Mouse (Mus musculus) hindbrain, embryonic 14.5 days (tissue): ENCODE data around the gene Serpinf2. TPM values are rescaled to one million over a fixed set of nuclear protein-coding genes. Genes with fewer than 3 reads are reported as not detected.
A peak's percentile ranks its signal among the peaks of the same experiment; 100 is the strongest.

Experiments
- ATAC-seq: fragments of 200-750 bp; cut with Nextera tagmentation; 2 replicates; pipeline ENCODE4 v1.8.0; 2017; ENCODE audit warnings: moderate number of reproducible peaks, mild to moderate bottlenecking, moderate TSS enrichment, moderate library complexity; ENCODE audit not compliant: low FRiP score
- DNase-seq: peaks from one replicate; pipeline ENCODE4 v3.0.0-alpha.2; 2015; ENCODE audit warnings: low spot score
- H3K27ac ChIP-seq: fragments of 300-500 bp; sonication (generic); 2 replicates; pipeline ENCODE4 v1.5.1; 2014; ENCODE audit warnings: mild to moderate bottlenecking, moderate library complexity
- H3K27me3 ChIP-seq: fragments of 300-500 bp; sonication (generic); 2 replicates; pipeline ENCODE4 v1.6.1; 2014; ENCODE audit warnings: mild to moderate bottlenecking, low read length, mixed read lengths; ENCODE audit not compliant: control insufficient read depth, insufficient read depth
- H3K36me3 ChIP-seq: fragments of 300-500 bp; sonication (generic); replicated peaks from 2 replicates; pipeline ENCODE4 v1.6.1; 2014; ENCODE audit not compliant: control insufficient read depth, insufficient read depth
- H3K4me1 ChIP-seq: fragments of 300-500 bp; sonication (generic); replicated peaks from 2 replicates; pipeline ENCODE4 v1.6.1; 2014; ENCODE audit warnings: antibody characterized with exemption, low read length, mixed read lengths; ENCODE audit not compliant: control insufficient read depth, insufficient read depth
- H3K4me2 ChIP-seq: fragments of 300-500 bp; sonication (generic); replicated peaks from 2 replicates; pipeline ENCODE4 v1.6.1; 2014; ENCODE audit warnings: mild to moderate bottlenecking, moderate library complexity
- H3K4me3 ChIP-seq: fragments of 300-500 bp; sonication (generic); replicated peaks from 2 replicates; pipeline ENCODE4 v1.5.1; 2014; ENCODE audit warnings: mild to moderate bottlenecking, low read length
- H3K9ac ChIP-seq: fragments of 300-500 bp; sonication (generic); 2 replicates; pipeline ENCODE4 v1.6.1; 2014
- H3K9me3 ChIP-seq: fragments of 300-500 bp; sonication (generic); 2 replicates; pipeline ENCODE4 v1.6.1; 2016; ENCODE audit warnings: low read length; ENCODE audit not compliant: control insufficient read depth
- WGBS: fragments of 180-500 bp; shearing (Covaris S2); extraction: QIAGEN DNeasy Blood & Tissue Kit; methylation state at CpG from one replicate; pipeline ENCODE4 v1.1.7; 2014; 5-methylcytosine and 5-hydroxymethylcytosine counted together
- polyA plus RNA-seq: library from polyadenylated mRNA; unstranded; fragments of >200 nt; fragmentation: Nextera tagmentation; extraction: Ambion mirVana; gene quantifications from 2 replicates; pipeline ENCODE4 v1.2.1, GENCODE M21; 2014

The Serpinf2 gene
- polyA plus RNA-seq, 1 experiment from 2014 or later: not detected

DNA sequence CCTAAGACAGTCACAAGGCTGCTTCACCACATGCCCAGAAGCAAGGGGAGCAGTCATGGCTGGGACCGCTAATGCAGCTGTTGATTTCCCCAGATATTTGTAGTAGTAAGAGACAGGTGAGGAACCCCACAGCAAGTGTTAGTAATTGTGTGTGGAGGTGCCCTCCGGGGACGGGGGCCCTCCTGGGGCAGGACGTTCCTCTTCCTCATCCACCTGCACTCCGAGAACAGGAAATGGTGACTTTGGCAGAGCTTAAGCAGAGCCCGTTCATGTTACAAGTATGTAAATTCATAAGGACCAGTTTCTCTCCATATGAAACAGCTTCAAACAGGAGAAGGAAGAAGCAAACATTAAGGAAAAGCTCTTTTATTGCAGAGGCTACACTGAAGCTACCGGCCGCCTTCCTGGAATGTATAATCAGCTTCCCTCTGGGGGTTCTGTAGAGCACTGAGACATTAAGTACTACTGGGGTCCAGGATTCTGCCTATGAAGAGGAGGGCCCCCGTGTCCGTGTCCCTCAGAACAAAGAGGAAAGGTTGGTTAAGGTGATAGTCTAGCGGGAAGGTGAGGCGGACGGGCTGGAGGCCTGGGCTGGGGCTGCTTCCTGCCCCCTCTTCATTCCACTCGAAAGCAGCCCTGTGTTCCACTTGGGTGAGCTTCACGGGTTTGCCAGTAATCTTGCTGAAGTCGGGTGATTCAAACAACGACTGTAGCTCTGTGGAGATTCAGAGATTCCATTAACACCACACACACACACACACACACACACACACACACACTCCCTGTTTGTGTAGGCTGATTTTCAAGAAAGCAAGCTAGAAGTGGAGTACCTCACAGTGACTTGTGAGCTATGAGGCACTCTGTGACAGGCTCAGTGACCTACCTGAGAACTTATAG, 29.5 kb downstream of the Serpinf2 start:
- WGBS: 80% methylated on average over 17 of the region's 17 CpGs
- no peak overlapping the region for H3K4me3 ChIP-seq
- ATAC-seq (no peak), DNase-seq (no peak)
- no peaks in the 10 kb centered on the region for H3K9me3 ChIP-seq
- H3K36me3 ChIP-seq: no peaks in the 10 kb centered on the region
- no peaks in the 10 kb centered on the region for H3K4me1 ChIP-seq
- no peak overlapping the region for H3K4me2 ChIP-seq
- no peak overlapping the region for H3K9ac ChIP-seq
- no peaks in the 10 kb centered on the region for H3K27me3 ChIP-seq
- no peak overlapping the region for H3K27ac ChIP-seq

GRCm38 (mm10) chr11:75406865-75407264, 32.5 kb downstream of the Serpinf2 start:
- no peak overlapping the region for H3K4me3 ChIP-seq
- DNase-seq (no peak), ATAC-seq (no peak)
- H3K4me1 ChIP-seq: no peaks in the 10 kb centered on the region
- 35% methylated on average over 3 of the region's 3 CpGs for WGBS
- H3K27ac ChIP-seq: no peak overlapping the region
- H3K9ac ChIP-seq: no peak overlapping the region
- H3K9me3 ChIP-seq: no peaks in the 10 kb centered on the region
- H3K27me3 ChIP-seq: no peaks in the 10 kb centered on the region
- H3K4me2 ChIP-seq: no peak overlapping the region
- no peaks in the 10 kb centered on the region for H3K36me3 ChIP-seq

- ATAC-seq (no peak), DNase-seq (no peak)
- Histone ChIP-seq H3K27me3 (no peaks in the 10 kb centered on the region), H3K4me3 (no peak overlapping the region), H3K36me3 (no peaks in the 10 kb centered on the region), H3K27ac (no peak overlapping the region), H3K9ac (no peak overlapping the region), H3K9me3 (no peaks in the 10 kb centered on the region), H3K4me2 (no peak overlapping the region), H3K4me1 (no peaks in the 10 kb centered on the region)
- 64% methylated on average over 4 of the region's 4 CpGs for WGBS
These were observed 33.3 kb downstream of the Serpinf2 start for GRCm38 (mm10) chr11:75406104-75406503.

DNA sequence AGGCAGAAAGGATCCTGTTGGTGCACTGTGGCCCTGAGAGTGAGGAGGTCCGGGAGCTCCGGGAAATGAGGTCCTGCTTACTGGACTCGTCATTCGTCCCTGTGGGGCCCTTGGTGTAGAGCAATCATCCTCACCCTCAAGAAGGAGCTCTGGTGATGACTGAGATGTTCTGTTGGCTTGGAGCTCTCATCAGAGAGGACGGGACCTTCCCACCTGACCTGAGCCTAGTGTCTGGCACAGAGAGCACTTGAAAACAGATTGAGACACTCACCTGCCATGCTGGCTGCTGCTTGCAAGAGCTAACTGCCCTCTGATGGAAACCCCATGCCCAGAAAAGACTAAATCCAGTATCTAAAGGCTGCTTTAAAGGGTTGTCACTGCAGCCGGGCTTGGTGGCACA, 34.6 kb downstream of the Serpinf2 start:
- Histone ChIP-seq H3K36me3 (no peaks in the 10 kb centered on the region; the same call in 1 of the 2 replicates), H3K4me2 (no peak overlapping the region), H3K27me3 (no peaks in the 10 kb centered on the region), H3K9ac (no peak overlapping the region), H3K9me3 (no peaks in the 10 kb centered on the region), H3K27ac (no peak overlapping the region), H3K4me3 (no peak overlapping the region), H3K4me1 (no peaks in the 10 kb centered on the region)
- WGBS: 94% methylated on average over 6 of the region's 6 CpGs
- DNase-seq (no peak), ATAC-seq (no peak)

GRCm38 (mm10) chr11:75403301-75404052, 35.9 kb downstream of the Serpinf2 start:
- ATAC-seq (no peak), DNase-seq (no peak)
- H3K4me2 ChIP-seq: no peak overlapping the region
- H3K4me1 ChIP-seq: no peaks in the 10 kb centered on the region
- H3K9me3 ChIP-seq: no peaks in the 10 kb centered on the region
- no peak overlapping the region for H3K27ac ChIP-seq
- H3K4me3 ChIP-seq: no peak overlapping the region
- H3K9ac ChIP-seq: no peak overlapping the region
- 81% methylated on average over 6 of the region's 6 CpGs for WGBS
- H3K36me3 ChIP-seq: no peaks in the 10 kb centered on the region; the same call in 1 of the 2 replicates
- no peaks in the 10 kb centered on the region for H3K27me3 ChIP-seq

- DNase-seq: peak; percentile 67
- H3K9ac ChIP-seq: no peak overlapping the region
- H3K4me3 ChIP-seq: no peak overlapping the region
- WGBS: 61% methylated on average over 5 of the region's 5 CpGs
- no peak overlapping the region for H3K4me2 ChIP-seq
- H3K27ac ChIP-seq: no peak overlapping the region
- no peaks in the 10 kb centered on the region for H3K4me1 ChIP-seq
- no peaks in the 10 kb centered on the region; the same call in 1 of the 2 replicates for H3K36me3 ChIP-seq
- no peaks in the 10 kb centered on the region for H3K9me3 ChIP-seq
- no peaks in the 10 kb centered on the region for H3K27me3 ChIP-seq
- ATAC-seq: no peak
These were observed 37.1 kb downstream of the Serpinf2 start for GRCm38 (mm10) chr11:75402271-75402690.

- no peaks in the 10 kb centered on the region for H3K27me3 ChIP-seq
- H3K4me3 ChIP-seq: no peak overlapping the region
- WGBS: 58% methylated on average over 9 of the region's 9 CpGs
- H3K4me1 ChIP-seq: no peaks in the 10 kb centered on the region
- no peak overlapping the region for H3K9ac ChIP-seq
- no peak for DNase-seq
- no peaks in the 10 kb centered on the region for H3K9me3 ChIP-seq
- H3K36me3 ChIP-seq: no peaks in the 10 kb centered on the region; the same call in 1 of the 2 replicates
- H3K4me2 ChIP-seq: no peak overlapping the region
- H3K27ac ChIP-seq: no peak overlapping the region
- no peak for ATAC-seq
These were observed 39.3 kb downstream of the Serpinf2 start for GRCm38 (mm10) chr11:75400099-75400498.

DNA sequence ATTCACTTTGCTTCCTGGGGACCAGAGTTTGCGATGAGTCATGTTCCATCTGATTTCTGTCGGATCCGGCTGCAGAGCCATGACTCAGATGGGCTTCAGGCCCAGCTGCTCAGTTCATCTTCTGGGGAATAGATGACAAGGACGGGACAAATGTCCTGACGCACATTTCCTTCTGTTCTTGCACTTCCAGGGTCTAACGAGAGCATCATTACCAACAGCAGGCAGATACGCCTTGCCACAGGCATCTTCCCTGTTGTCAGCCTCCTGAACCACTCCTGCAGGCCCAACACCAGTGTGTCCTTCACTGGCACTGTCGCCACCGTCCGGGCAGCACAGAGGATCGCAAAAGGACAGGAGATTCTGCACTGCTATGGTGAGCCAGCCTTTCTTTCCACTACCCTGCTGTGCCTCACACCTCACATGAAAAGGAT, 40.0 kb downstream of the Serpinf2 start:
- H3K36me3 ChIP-seq: no peaks in the 10 kb centered on the region; the same call in 1 of the 2 replicates
- no peak overlapping the region for H3K27ac ChIP-seq
- no peak overlapping the region for H3K9ac ChIP-seq
- 85% methylated on average over 11 of the region's 11 CpGs for WGBS
- H3K4me3 ChIP-seq: no peak overlapping the region
- no peaks in the 10 kb centered on the region for H3K27me3 ChIP-seq
- ATAC-seq (no peak), DNase-seq (no peak)
- no peak overlapping the region for H3K4me2 ChIP-seq
- no peaks in the 10 kb centered on the region for H3K9me3 ChIP-seq
- H3K4me1 ChIP-seq: no peaks in the 10 kb centered on the region

DNA sequence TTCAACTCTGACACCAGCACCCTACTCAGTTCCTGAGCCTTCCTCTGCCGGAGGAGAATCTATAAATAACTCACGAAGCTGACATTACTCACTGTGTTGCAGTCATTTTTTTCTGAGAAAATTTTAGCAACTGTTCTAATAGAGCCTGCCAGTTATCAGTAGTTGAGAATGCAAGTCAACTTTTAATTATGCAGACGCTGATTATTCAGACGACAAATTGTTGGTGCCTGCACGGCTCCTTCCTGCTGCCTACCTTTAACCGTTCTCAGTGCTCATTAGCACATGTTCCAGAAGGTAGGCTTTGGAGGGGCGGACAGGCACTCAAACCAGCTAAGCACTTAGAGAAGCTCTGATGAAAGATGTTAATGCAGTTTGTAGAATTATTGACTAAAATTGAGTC, 41.9 kb downstream of the Serpinf2 start:
- H3K36me3 ChIP-seq: no peaks in the 10 kb centered on the region; the same call in 1 of the 2 replicates
- H3K27me3 ChIP-seq: no peaks in the 10 kb centered on the region
- no peaks in the 10 kb centered on the region for H3K4me1 ChIP-seq
- no peak overlapping the region for H3K4me3 ChIP-seq
- no peak overlapping the region for H3K9ac ChIP-seq
- H3K4me2 ChIP-seq: no peak overlapping the region
- DNase-seq (no peak), ATAC-seq (no peak)
- H3K9me3 ChIP-seq: no peaks in the 10 kb centered on the region
- 75% methylated on average over 7 of the region's 7 CpGs for WGBS
- H3K27ac ChIP-seq: no peak overlapping the region
